Mouse (Mus musculus): ENCODE measurements at regions not wholly inside any gene's neighbourhood (a gene's known extent, or its start where the extent isn't known, plus 50 kb on each side); places are given as distances from the start of the nearest gene placed in this dataset.

DNA sequence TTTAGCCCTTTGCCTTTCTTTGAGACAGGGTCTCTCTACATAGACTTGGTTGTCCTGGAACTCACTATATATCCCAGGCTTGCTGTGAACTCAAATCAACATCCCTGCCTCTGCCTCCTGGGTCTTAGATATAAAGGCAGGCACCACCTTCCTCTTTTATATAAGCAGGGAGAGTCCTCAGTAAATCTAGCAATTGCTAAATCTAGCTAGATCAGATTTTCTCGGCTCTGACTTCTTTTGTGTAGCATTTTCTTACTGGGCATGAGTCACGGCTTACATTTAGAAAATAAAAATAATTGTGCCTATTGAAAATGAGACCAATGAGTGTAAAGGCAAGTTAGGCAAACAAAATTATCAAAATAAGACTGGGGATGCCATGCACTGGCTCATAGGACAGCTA lies 323.9 kb upstream of the Sox9 start:
- no peak for TF ChIP-seq CTCF (IDR thresholded peaks at IDR 0.05; ENCODE audit: low read depth)
- TF ChIP-seq EP300 (IDR thresholded peaks at IDR 0.05; ENCODE audit: low read depth): no peak
